Mouse (Mus musculus): ENCODE measurements around the gene Cgnl1. TPM values are rescaled to one million over a fixed set of nuclear protein-coding genes. Genes with fewer than 3 reads are reported as not detected.

The Cgnl1 gene
- polyA plus RNA-seq, 1 experiment from 2014 or later: 7.0 TPM

DNA sequence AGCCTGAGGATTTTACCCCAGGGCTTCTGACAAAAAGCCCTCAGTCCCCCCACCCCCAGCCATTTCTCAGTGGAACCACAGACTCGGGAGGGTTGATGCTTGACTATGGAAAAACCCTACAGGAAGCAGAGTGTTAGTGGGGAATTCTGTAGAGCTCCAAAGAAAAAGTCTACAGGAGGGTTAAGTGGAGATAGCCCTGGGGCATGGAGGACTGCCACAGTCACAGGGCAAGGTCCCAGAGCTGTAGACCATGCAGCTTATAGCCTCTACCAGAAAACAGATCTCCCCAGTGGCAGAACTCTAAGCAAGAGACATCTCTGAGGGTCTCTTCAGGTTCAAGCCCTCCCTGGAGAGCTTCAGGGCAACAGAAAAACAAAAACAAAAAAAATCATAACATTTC, 135.8 kb downstream of the Cgnl1 start:
- Histone ChIP-seq H3K9me3 (ENCODE audit: control insufficient read depth, low read length) (no peaks in the 10 kb centered on the region), H3K9ac (ENCODE audit: low read depth, low read length) (no peak overlapping the region), H3K36me3 (ENCODE audit: control insufficient read depth, insufficient read depth, low read length) (no peaks in the 10 kb centered on the region), H3K4me3 (ENCODE audit: low read length) (no peak overlapping the region), H3K27me3 (replicated peaks; ENCODE audit: control insufficient read depth, insufficient read depth, low read length) (no peaks in the 10 kb centered on the region), H3K4me1 (ENCODE audit: control insufficient read depth, insufficient read depth, low read length) (no peaks in the 10 kb centered on the region), H3K27ac (ENCODE audit: low read length) (no peak overlapping the region), H3K4me2 (ENCODE audit: low read depth, low read length) (no peak overlapping the region)
- WGBS: 61% methylated on average over 1 of the region's 1 CpGs
- no peak for ATAC-seq

DNA sequence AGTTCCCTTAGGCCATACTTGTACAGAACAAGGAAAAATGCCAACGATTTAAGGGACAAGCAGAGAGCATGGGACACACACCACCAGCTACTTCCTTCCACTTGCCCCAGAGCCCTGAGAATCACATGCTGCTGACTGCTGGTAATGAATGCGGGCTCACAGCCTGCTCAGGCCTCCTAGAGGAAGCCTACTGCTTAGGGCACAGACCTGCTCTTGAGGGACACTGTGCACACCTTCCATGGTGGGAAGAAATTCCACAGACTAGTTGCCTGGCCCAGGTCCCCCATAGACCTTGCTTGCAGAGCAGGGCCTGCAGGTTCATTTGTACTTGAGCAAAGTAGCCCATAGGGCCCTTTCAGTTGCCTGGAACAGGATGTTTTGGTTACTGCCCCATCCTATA, 136.5 kb downstream of the Cgnl1 start:
- Histone ChIP-seq H3K4me3 (ENCODE audit: low read length) (no peak overlapping the region), H3K36me3 (ENCODE audit: control insufficient read depth, insufficient read depth, low read length) (no peaks in the 10 kb centered on the region), H3K9me3 (ENCODE audit: control insufficient read depth, low read length) (no peaks in the 10 kb centered on the region), H3K4me2 (ENCODE audit: low read depth, low read length) (no peak overlapping the region), H3K9ac (ENCODE audit: low read depth, low read length) (no peak overlapping the region), H3K27ac (ENCODE audit: low read length) (no peak overlapping the region), H3K4me1 (ENCODE audit: control insufficient read depth, insufficient read depth, low read length) (no peaks in the 10 kb centered on the region), H3K27me3 (replicated peaks; ENCODE audit: control insufficient read depth, insufficient read depth, low read length) (no peaks in the 10 kb centered on the region)
- 90% methylated on average over 2 of the region's 2 CpGs for WGBS
- no peak for ATAC-seq

DNA sequence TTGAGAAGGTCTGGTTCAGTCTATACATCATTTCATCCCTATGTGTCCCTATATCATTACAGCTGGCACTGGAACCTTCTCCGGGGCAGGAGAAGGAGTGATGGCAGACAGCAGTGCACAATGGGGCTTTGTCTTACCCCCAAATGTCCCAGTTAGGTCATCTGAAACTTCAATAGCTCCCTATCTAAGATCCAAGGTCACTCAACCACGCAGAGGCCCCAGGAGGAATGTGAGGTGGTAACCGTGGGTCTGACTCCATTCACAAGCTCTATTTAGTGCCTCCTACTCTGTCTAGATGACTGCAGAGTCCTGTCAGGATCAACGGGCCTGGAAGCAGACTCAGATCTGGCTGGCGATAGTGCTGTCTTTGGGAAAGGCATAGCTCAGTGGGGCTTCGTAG, 142.5 kb downstream of the Cgnl1 start:
- WGBS: 57% methylated on average over 6 of the region's 6 CpGs

DNA sequence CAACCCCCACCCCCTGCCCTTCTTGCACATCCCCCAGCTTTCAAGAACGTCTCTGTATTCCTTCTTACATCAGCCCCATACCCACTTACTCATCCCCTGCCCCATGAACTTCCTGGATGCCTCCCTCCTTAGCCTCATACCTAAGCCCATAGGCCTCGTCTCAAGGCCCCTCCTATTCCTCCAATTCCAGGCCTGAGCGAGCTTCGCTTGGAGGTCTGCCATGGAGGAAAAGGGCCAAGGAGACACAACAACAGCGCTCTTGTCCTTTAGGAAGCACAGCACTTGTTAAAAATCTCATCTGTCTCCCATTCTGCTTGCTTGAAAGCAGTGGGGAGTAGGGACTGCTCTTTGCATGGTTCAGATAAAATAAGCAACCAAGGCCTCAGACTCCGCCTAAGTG, 143.1 kb downstream of the Cgnl1 start:
- H3K4me3 ChIP-seq (ENCODE audit: low read length): no peak overlapping the region
- 82% methylated on average over 6 of the region's 6 CpGs for WGBS
- H3K4me1 ChIP-seq (ENCODE audit: control insufficient read depth, insufficient read depth, low read length): no peaks in the 10 kb centered on the region
- H3K36me3 ChIP-seq (ENCODE audit: control insufficient read depth, insufficient read depth, low read length): no peaks in the 10 kb centered on the region
- no peak overlapping the region for H3K4me2 ChIP-seq (ENCODE audit: low read depth, low read length)
- ATAC-seq: no peak
- no peaks in the 10 kb centered on the region for H3K9me3 ChIP-seq (ENCODE audit: control insufficient read depth, low read length)
- H3K27me3 ChIP-seq (replicated peaks; ENCODE audit: control insufficient read depth, insufficient read depth, low read length): no peaks in the 10 kb centered on the region
- no peak overlapping the region for H3K9ac ChIP-seq (ENCODE audit: low read depth, low read length)
- no peak overlapping the region for H3K27ac ChIP-seq (ENCODE audit: low read length)

More for the DNA sequence above, 142.5 kb downstream of the Cgnl1 start:
- H3K27me3 ChIP-seq (replicated peaks; ENCODE audit: control insufficient read depth, insufficient read depth, low read length): no peaks in the 10 kb centered on the region
- no peaks in the 10 kb centered on the region for H3K36me3 ChIP-seq (ENCODE audit: control insufficient read depth, insufficient read depth, low read length)
- H3K9ac ChIP-seq (ENCODE audit: low read depth, low read length): no peak overlapping the region
- no peaks in the 10 kb centered on the region for H3K4me1 ChIP-seq (ENCODE audit: control insufficient read depth, insufficient read depth, low read length)
- no peak overlapping the region for H3K27ac ChIP-seq (ENCODE audit: low read length)
- no peak overlapping the region for H3K4me2 ChIP-seq (ENCODE audit: low read depth, low read length)
- ATAC-seq: no peak
- no peaks in the 10 kb centered on the region for H3K9me3 ChIP-seq (ENCODE audit: control insufficient read depth, low read length)
- no peak overlapping the region for H3K4me3 ChIP-seq (ENCODE audit: low read length)

DNA sequence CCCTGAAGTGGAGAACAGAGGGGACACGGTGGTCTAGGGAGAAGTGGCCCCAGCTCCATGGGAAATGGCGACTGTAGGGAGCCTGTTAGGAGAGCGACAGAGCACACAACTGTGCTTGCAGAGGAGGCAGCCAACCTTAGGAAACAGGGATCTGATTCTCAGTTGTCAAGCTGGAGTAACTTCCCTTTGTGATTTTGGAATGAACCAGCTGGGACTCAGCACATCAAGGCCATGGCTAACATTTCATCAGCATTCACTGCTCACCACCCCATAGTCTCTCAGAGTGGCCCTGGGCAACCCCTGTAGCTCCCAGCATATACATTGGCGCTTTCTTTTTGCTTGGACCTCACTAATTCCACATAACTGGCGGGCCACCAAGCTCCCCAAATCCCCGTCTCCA, 145.4 kb downstream of the Cgnl1 start:
- no peak overlapping the region for H3K4me3 ChIP-seq (ENCODE audit: low read length)
- H3K4me2 ChIP-seq (ENCODE audit: low read depth, low read length): no peak overlapping the region
- H3K27me3 ChIP-seq (replicated peaks; ENCODE audit: control insufficient read depth, insufficient read depth, low read length): no peaks in the 10 kb centered on the region
- H3K4me1 ChIP-seq (ENCODE audit: control insufficient read depth, insufficient read depth, low read length): no peaks in the 10 kb centered on the region
- H3K36me3 ChIP-seq (ENCODE audit: control insufficient read depth, insufficient read depth, low read length): no peaks in the 10 kb centered on the region
- no peak overlapping the region for H3K27ac ChIP-seq (ENCODE audit: low read length)
- 92% methylated on average over 6 of the region's 6 CpGs for WGBS
- H3K9ac ChIP-seq (ENCODE audit: low read depth, low read length): no peak overlapping the region
- ATAC-seq: no peak
- H3K9me3 ChIP-seq (ENCODE audit: control insufficient read depth, low read length): no peaks in the 10 kb centered on the region

DNA sequence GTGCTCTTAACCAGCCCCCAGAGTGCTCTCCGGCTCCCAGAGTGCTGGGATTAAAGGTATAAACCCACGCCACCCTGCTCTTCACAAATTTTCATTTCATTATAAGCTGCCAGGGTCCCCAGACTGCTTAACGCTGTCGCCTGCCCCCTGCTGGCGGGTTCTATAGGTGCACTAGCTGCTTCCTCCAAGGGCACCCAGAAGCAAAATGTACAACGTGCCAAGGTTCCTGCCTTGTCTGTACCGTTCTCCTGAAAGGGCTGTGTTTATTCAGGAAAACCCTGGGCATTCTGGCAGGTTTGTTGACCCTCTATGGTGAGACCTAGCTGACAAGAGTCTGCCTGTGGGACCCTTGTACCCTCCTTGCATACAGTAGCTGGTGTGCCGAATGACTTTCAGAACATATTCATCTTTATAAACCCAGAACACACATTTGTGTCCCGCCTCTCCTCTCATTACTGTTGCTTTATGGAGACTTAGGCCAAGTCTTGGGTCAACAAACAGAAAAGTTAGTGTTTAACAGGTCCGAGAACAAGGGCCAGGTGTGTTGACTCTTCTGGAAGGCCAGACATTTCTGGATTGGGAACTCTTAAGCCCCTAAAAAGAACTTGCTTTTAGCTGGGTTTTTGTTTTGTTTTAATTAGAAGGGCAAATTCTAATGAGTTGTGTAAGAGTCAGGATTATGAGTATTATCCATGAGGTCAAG, 146.5 kb downstream of the Cgnl1 start:
- Histone ChIP-seq H3K9ac (ENCODE audit: low read depth, low read length) (no peak overlapping the region), H3K27me3 (replicated peaks; ENCODE audit: control insufficient read depth, insufficient read depth, low read length) (no peaks in the 10 kb centered on the region), H3K9me3 (ENCODE audit: control insufficient read depth, low read length) (no peaks in the 10 kb centered on the region), H3K4me3 (ENCODE audit: low read length) (no peak overlapping the region), H3K4me1 (ENCODE audit: control insufficient read depth, insufficient read depth, low read length) (no peaks in the 10 kb centered on the region), H3K36me3 (ENCODE audit: control insufficient read depth, insufficient read depth, low read length) (no peaks in the 10 kb centered on the region), H3K27ac (ENCODE audit: low read length) (no peak overlapping the region), H3K4me2 (ENCODE audit: low read depth, low read length) (no peak overlapping the region)
- ATAC-seq: peak; percentile 38; the same call in 1 of the 2 replicates
- 38% methylated on average over 10 of the region's 10 CpGs for WGBS

DNA sequence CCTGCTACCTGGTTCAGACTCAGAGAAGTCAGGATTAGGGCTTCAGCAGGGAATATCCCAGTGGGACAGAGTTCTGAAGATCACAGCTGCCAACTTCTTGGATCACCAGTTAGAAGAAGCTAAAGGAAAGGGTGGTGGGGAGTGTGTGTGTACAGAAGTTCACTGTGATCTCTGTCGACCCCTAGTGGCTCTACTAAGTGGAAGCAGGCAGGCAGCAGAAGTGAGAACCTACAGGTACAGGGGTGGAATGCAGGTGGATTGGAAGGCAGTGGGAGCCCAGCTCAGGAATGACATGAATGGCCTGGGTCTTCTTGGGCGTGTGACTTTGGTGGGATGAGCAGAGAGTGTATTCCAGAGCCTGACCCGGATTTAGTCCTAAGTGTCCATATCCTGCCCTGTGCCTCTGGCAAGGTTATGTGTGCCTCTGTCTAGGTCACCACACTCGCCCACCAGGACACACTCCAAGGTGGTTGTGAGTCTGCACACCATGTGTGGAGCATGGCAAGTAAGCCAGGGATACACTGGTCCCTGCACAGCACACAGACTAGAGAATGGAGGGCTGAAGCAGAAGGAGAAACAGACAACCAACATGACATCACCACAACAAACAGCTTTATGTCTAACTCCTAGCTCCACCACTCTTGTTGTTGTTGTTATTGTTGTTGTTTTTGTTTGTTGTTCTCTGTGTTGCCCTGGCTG, 147.4 kb downstream of the Cgnl1 start:
- peak; percentile 61 for ATAC-seq
- no peak overlapping the region for H3K27ac ChIP-seq (ENCODE audit: low read length)
- H3K4me3 ChIP-seq (ENCODE audit: low read length): no peak overlapping the region
- no peak overlapping the region for H3K9ac ChIP-seq (ENCODE audit: low read depth, low read length)
- WGBS: 40% methylated on average over 4 of the region's 4 CpGs
- no peaks in the 10 kb centered on the region for H3K4me1 ChIP-seq (ENCODE audit: control insufficient read depth, insufficient read depth, low read length)
- H3K9me3 ChIP-seq (ENCODE audit: control insufficient read depth, low read length): no peaks in the 10 kb centered on the region
- no peaks in the 10 kb centered on the region for H3K36me3 ChIP-seq (ENCODE audit: control insufficient read depth, insufficient read depth, low read length)
- no peak overlapping the region for H3K4me2 ChIP-seq (ENCODE audit: low read depth, low read length)
- H3K27me3 ChIP-seq (replicated peaks; ENCODE audit: control insufficient read depth, insufficient read depth, low read length): no peaks in the 10 kb centered on the region

DNA sequence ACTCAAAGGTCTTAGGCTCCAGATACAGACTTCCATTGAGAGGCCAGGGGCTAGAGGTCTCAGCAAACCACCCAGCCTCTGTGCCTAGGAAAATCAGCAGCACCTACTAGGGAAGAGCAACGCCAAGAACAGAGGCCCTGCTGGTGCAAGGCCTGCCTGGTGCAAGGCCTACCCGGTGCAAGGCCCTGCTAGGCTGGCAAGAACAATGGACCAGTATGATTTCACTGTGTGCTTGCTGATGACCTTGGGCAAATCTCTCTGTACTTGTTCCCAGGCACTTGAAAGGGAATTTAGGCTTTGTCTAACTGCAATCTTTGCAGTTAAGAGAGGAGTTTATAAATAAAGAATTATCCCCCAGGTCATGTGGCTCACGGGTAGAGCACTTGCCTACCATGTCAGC, 148.8 kb downstream of the Cgnl1 start:
- Histone ChIP-seq H3K4me3 (ENCODE audit: low read length) (no peak overlapping the region), H3K4me1 (ENCODE audit: control insufficient read depth, insufficient read depth, low read length) (no peaks in the 10 kb centered on the region), H3K27me3 (replicated peaks; ENCODE audit: control insufficient read depth, insufficient read depth, low read length) (no peaks in the 10 kb centered on the region), H3K36me3 (ENCODE audit: control insufficient read depth, insufficient read depth, low read length) (no peaks in the 10 kb centered on the region), H3K27ac (ENCODE audit: low read length) (no peak overlapping the region), H3K9ac (ENCODE audit: low read depth, low read length) (no peak overlapping the region), H3K9me3 (ENCODE audit: control insufficient read depth, low read length) (no peaks in the 10 kb centered on the region), H3K4me2 (ENCODE audit: low read depth, low read length) (no peak overlapping the region)
- ATAC-seq: no peak
- WGBS: 71% methylated on average over 3 of the region's 3 CpGs

DNA sequence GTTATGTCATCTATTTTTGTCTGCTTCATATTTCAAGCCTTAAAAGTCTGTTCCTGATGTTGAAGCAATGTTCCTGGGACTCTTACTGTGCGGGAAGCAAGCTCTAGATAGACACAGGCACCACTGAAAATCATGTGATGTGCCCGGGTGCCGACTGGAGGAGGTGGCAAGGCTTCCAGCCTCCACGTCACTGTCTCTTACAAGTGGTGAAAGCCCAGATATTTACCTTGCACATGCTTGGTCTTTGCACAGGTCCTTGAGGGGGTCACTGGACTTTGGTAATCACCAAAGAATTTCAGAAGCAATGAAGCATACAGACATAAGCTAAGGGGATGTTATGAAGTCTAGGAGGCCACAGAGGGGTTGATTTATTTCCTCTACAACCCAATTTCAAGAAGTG, 149.4 kb downstream of the Cgnl1 start:
- H3K9me3 ChIP-seq (ENCODE audit: control insufficient read depth, low read length): no peaks in the 10 kb centered on the region
- no peaks in the 10 kb centered on the region for H3K4me1 ChIP-seq (ENCODE audit: control insufficient read depth, insufficient read depth, low read length)
- no peak overlapping the region for H3K27ac ChIP-seq (ENCODE audit: low read length)
- no peak overlapping the region for H3K4me2 ChIP-seq (ENCODE audit: low read depth, low read length)
- no peaks in the 10 kb centered on the region for H3K36me3 ChIP-seq (ENCODE audit: control insufficient read depth, insufficient read depth, low read length)
- H3K9ac ChIP-seq (ENCODE audit: low read depth, low read length): no peak overlapping the region
- no peak for ATAC-seq
- WGBS: 85% methylated on average over 4 of the region's 4 CpGs
- no peak overlapping the region for H3K4me3 ChIP-seq (ENCODE audit: low read length)
- H3K27me3 ChIP-seq (replicated peaks; ENCODE audit: control insufficient read depth, insufficient read depth, low read length): no peaks in the 10 kb centered on the region
